Mouse (Mus musculus) G1E (cell line): ENCODE measurements around the gene Ppm1b.

ENCODE experiments used
- CTCF ChIP-seq: IDR thresholded peaks from 2 replicates; pipeline ENCODE4 v1.5.1; 2012; ENCODE audit warnings: low read depth, low read length, inconsistent platforms, mixed read lengths
- GATA1 ChIP-seq: IDR thresholded peaks from 2 replicates; pipeline ENCODE4 v1.6.1; 2012; ENCODE audit warnings: borderline replicate concordance, low read length, inconsistent platforms, mixed read lengths
- GATA2 ChIP-seq: IDR thresholded peaks from 2 replicates; pipeline ENCODE4 v1.6.1; 2012; ENCODE audit warnings: low read depth, low read length, inconsistent platforms, borderline replicate concordance
- POLR2AphosphoS5 ChIP-seq: IDR thresholded peaks from 2 replicates; pipeline ENCODE4 v1.6.1; 2012; ENCODE audit warnings: low read depth, low read length, inconsistent platforms; ENCODE audit not compliant: insufficient replicate concordance
- TAL1 ChIP-seq: conservative IDR thresholded peaks from 2 replicates; pipeline ENCODE4 v1.6.1; 2012; ENCODE audit warnings: low read depth, low read length, inconsistent platforms, mixed read lengths

GRCm38 (mm10) chr17:85058276-85058675 lies 101.7 kb downstream of the Ppm1b start:
- TF ChIP-seq CTCF (no peak), GATA1 (no peak), TAL1 (no peak), POLR2AphosphoS5 (no peak), GATA2 (no peak)
